Mouse (Mus musculus): Measurements from ENCODE around the gene Gm20547.

DNA sequence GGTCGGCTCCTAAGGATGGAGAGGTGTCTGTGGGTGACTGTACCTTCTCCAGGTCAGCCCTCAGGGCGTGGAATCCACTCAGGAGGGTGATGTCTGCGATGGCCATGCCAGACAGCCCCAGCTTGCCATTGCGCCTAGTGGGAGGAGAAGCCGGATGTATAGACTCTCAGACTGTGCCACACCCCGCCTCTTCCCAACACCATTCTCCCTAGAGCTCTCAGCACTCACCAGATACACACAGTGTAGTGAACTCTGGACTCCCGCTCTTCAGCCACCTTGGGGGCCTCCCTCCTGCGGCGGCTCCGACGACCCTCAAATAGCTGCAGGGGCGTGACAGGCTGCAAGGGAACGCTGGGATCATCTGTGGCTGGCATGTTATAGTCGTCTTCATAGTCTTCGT is 70.6 kb downstream of the Gm20547 start:
- TF ChIP-seq POLR2A (IDR thresholded peaks at IDR 0.05; ENCODE audit: insufficient read length, low read depth) (no peak), CEBPB (IDR thresholded peaks at IDR 0.05; ENCODE audit: insufficient read depth, poor library complexity, severe bottlenecking) (no peak), E2F4 (IDR thresholded peaks at IDR 0.05; ENCODE audit: insufficient read depth) (no peak), POLR2AphosphoS2 (IDR thresholded peaks at IDR 0.05; ENCODE audit: insufficient read length, low read depth) (no peak)
